Mouse (Mus musculus): ENCODE data around the gene Gm42372. TPM values are rescaled to one million over a fixed set of nuclear protein-coding genes. Genes with fewer than 3 reads are reported as not detected.
"Not testable (repeated sequence)": the region's sequence is repeated elsewhere in the genome, so short reads cannot be mapped to it uniquely, and the experiment has no call there.

Gene Gm42372
- total RNA-seq (2021), result not detected
- long read RNA-seq, experiment 1, result 0 reads
- long read RNA-seq, experiment 2, result 0 reads

DNA sequence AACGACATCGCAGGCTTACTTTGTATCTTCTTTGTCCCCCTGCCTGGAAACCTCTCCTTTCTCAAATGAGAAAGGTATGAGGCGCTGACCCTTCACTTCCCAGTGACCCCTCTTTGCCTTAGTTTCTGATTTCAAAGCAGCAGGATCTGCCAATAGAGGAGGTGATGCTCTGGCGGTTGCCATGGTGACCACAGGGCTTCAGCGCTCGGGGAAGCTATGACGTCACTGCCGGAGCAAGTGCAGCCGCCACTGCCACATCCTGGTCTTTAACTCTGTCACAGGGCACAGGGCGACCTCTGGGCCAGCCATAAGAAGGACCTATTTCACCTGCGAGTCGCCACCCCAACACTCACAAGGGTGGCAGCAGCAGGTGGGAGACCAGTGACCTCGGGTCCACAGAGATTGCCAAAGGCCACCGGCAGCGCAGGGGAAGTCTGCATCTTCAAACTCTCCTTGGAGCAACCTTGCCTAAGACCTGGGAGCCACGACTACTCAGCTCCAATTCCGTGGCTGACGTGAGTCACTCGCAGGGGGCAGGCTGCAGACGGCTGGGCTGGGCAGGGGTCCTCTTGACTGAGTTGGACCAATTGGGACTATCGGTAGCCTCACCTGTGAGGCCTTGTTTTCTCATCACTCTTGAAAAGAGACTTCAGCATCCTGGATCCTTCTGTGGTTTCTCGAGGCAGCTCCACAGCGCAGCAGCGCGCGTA, at the start of gene Gm42372:
Gene Gm42372 (plus strand): TSS at position 228 of the 710 bp plus-strand sequence.
- no peak for DNase-seq

DNA sequence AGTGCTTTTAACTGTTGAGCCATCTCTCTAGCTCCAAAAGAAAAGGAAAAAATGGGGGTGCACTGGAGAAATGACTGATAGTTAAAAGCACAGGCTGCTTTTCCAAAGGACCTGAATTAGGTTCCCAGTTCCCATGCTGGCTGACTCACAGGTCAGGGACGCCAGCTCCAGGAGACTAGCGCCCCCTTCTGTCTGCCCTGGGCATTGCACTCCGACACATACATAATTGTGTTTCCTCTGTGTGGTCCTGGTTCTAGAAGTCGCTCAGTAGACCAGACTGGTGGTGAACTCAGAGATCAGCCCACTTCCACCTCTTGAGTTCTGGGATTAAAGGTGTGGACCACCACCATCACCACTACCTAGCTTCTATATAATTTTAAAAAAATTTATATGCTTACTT, 45.6 kb upstream of the Gm42372 start:
- no peak for DNase-seq

DNA sequence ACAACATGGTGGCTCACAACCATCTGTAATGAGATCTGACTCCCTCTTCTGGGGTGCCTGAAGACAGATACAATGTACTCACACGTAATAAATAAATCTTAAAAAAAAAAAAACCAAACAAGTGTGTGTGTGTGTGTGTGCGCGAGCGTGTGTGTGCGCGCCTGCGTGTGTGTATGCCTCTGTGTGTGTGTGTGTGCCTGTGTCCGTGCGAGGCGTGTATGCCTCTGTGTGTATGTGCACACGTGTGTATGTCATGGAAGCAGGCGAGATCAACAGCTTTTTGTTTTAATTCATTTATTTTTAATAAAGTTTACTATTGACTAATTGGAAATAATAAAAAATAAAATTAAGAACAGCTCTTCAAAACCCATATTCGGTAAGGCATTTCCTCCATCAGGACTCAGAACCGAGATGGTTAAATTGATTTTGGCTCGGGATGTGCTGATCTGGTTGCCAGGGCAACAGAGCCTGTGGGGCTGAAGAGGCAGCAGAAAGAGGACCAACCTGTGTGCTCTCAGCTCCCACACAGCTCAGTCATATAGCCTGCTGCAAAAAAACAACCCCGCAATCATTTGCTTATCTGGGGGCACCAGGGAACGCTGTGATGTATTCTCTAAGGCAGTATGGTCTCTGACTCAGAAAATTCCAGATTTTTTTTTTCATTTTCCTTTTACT, 44.6 kb upstream of the Gm42372 start:
- no peak for DNase-seq

DNA sequence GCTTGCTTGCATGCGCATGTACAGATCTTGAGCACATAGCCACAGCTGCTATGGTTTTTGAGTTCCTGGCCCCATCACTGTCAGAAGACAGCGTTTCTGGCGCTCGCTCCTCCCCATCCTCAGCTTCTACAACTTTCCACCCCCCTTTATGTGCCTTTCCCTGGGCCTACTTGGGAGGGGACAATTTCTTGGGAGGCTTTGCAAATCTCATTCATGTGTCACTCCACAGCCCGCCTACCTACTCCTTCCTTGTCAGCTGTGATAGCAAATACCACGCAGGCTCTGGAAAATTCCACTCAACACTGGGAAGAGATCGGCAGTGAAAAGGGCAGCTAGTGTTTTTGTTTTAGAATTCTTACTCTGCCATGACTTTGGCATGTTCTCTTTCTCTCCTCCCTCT, 42.6 kb upstream of the Gm42372 start:
- DNase-seq, result no peak

DNA sequence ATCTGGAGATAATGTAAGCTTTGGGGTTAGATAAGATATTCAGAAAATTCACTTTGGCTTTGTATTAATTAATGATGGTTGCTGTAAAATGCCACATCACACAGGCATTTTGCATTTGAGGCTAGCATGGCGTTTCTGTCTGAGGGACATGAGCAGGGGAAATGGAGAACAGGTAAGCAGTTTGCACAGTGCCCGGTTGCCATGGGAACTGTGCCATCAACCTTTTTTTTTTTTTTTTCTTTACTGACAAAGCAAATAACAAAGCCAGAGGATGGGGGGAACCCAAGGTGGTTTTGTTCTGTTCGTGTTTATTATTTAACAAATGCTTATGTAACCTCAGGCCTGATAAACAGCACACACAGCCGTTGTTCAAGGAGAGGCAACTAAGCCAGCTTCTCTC, 40.0 kb upstream of the Gm42372 start:
- DNase-seq, result no peak

DNA sequence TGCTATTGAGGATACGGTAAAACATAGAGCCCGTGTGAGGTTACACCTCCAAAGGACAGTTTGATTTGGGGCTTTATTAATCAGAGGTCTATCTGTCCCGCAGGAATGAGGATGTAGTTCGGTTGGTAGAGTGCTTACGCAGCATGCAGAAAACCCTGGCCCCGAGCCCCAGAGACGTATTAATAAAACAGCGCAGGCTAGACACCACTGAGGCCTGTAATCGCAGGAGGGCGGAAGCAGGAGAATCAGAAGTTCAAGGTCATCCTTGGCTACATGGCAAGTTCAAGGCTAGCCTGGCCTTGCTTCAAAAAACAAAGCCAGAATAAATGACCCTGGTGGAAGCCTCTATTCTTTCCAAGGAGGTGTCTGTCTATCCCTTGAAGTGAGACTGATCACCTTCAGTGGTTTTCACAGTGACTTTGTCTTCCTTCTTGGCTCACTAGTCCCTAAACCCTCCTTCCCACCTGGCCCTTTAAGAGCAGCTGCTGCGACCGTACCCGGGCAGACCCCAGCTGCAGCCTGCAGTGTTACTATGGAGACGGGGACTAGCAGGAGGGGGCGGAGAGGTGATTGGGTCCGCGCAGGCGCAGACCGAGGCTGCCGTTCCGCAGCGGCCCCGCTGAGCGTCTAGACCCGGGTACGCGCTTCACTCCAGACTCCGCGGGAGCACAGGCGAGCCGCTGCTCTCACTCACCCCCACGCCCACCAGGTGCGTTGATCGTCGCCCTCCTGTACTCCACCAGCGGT, 38.7 kb upstream of the Gm42372 start, which contains the start of gene Pnmal2:
Gene Pnmal2 (plus strand): TSS at position 622 of the 747 bp plus-strand sequence.
- DNase-seq, result peak; percentile 82

DNA sequence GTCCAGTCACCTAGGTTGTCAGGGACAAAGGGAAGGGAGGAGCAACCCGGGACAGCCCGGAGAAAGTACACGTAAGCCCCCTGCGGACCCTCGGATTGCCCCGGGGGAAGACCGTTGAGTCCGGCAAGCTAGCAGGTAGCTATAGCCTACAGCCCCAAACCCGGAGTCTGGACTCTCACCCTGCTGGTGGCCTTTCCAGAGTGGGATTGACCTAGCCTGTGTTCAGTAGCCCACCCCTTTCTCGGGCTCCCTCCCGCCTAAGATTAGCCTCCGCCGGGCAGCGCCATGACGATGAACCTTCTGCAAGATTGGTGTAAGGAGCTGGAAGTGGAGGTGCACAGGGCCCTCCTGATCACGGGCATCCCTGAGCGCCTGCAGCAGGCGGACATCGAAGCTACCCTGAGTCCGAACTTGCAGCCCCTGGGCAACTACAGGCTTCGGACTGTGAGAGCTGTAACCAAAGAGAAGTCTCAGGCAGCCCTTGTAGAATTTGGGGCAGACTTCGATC, 38.0 kb upstream of the Gm42372 start:
- DNase-seq, result no peak

DNA sequence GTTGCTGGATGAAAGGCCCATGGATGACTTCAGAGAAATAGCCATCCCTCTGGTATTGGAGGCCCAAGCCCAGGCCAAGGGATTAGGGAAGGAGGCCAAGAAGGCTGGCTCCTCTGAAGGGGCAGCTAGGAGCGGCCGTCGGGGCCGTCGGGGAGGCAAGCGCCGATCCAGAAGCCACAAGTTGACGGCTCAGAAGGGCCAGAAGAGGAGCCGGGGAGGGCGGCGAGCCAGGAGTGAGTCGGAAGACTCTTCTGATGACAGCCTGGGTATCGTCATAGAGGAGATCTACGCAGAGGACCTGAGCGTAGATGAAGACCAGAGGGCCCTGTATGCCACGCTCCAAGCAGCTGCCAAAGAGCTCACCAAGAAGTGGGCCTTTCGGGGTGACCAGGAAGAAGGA, 37.5 kb upstream of the Gm42372 start:
- DNase-seq, result no peak

DNA sequence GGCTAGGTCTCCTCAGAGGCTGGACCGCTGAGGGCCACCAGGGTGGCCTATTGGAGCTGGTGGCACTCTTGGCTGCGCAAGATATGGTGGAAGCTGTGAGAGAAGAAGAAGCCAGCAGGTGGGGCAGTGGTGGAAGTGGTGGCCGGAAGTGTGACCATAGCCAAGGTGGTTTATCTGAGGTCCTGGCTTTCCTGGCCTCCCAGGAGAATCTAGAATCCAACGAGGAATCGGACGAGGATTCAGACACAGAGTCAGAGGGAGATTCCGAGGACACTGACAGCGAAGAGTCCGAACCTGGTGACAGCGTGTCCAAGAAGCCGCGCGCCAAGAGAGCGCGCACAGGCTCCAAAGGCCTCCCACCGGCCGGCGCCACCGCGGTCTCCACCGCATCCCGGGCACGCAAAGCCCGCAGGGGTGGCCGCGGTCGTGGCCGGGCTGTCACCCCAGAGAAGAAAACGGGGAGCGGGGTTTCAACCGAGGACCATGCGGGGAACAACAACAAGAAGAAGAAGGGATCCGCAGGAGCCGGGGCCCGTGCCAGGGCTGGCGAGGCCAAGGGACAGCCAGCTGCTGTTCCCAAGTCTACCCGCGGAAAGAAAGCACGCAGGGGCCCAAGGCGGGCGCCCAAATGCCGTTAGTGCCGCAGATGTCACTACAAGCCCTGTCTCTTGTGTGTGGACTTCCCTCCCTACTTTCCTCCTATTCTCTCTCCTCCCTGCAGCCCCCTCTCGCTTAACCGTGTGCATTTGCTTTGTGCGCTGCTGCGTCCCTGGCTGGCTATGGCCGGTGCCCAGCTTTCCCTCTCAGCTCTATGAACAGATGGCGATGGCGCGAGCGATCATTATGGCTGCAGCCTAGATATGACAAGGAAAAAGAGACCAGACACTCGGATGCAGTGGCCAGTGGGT, 36.2 kb upstream of the Gm42372 start:
- DNase-seq, result no peak

DNA sequence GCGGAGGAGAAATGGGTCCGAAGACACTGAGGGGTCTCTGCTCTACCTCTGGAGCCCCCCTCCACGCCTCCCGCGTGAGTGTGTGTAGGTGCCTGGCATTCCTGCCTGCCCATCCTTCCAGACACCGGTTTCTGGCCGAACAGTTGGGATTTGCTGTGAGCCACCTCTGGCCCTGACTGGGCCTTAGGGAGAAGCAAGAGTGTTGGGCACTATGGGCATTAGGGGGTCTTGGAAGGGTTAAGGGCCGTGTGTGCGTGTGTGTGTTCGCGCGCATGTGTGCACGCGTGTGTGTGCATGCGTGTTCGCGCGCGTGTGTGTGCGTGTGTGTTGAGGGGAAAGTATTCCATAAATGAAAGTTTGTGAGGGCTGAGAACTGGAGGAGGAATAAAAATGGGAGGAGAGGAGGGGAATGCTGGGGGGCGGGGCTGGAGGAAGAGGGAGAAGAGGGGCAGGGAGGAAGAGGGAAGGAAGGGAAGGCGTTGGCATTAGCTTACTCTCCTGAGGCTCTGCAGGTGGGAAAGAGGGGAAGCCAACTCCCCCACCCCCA, 35.5 kb upstream of the Gm42372 start:
- no peak for DNase-seq

DNA sequence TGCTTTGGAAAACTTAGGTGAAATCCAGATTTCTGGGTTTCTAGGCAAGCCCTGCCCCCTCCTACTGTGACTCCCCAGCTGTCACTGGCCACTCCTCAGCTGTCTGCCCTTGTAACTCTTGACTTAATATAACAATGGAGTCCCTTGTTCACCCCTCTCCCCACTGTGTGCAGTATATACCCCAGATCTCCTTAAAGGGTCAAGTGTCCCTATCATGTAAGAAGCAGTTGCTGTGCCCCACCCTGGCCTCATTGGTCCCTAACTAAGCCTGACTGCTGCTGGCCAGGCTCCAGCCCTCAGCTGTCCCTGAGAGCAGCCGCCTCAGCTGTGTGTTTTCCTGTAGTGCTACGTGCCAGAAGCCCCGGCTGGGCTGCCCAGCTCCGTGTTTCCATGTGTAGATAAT, 34.9 kb upstream of the Gm42372 start:
- peak; percentile 52 for DNase-seq

DNA sequence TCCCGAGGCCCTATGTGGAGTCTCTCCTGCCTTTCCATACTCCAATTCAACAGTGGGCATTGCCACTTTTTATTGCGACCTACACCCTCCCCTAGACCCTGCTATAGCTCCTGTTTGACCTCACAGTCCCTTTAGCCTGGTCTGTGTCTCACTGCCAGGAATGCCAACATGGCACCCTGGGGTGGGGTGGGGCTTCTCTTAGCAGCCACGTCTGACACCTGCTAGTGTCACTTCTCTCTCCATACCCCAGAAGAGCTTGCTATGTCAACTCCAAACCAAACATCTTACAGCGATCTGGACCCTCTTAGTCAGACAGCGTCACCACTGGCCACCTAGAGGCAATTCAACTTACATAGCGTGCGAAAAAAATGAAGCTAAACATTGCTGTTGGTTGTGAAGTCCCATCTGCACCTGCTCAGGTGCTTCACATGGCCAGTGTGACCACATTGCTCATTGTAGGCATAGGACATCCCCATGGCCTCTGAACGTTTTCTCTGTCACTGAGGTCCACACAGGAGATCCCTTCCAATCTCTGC, 33.9 kb upstream of the Gm42372 start:
- no peak for DNase-seq

DNA sequence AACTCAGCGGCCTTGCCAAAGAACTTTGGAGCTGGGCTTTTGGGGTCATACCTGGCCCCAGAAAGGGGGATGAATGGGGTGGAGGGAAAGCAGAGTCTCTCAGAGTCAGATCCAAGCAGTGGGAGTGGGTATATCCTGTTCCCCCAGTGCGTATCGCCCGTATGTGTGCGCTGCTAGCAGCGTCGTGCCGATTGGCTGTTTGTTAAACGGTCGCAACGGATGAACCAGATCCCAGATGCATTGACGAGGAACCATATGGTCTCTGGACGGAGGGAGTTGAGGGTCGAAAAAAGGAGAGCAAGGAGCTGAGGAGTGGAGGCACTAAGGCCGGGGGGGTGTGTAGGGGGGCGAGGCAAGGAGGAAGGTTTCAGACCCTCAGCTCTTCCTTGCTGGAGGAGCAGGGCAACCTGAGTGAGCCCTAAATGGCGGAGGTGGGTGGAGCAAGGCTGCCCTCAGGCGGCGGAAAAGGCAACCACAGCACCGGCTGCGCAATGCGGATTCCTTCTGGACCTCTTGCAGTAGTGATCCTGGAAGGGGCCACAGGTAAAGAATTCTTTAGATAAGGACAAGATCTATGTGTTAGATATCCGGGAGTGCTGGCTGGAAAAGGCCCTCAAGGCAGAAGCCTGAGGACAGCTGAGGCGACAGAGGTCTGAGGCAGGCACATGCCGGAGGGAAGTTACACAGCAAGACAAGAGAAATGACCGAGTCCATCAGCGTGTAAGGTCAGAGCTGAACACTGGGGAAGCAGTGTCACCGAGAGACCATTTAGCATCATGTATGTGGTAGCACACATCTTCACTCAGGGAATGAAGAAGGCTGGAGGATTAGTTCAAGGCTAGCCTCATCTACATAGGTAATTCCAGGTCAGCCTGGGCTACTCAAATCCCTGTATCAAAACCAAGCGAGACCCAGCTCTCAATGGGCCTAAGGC, 32.7 kb upstream of the Gm42372 start:
- peak; percentile 50 for DNase-seq

DNA sequence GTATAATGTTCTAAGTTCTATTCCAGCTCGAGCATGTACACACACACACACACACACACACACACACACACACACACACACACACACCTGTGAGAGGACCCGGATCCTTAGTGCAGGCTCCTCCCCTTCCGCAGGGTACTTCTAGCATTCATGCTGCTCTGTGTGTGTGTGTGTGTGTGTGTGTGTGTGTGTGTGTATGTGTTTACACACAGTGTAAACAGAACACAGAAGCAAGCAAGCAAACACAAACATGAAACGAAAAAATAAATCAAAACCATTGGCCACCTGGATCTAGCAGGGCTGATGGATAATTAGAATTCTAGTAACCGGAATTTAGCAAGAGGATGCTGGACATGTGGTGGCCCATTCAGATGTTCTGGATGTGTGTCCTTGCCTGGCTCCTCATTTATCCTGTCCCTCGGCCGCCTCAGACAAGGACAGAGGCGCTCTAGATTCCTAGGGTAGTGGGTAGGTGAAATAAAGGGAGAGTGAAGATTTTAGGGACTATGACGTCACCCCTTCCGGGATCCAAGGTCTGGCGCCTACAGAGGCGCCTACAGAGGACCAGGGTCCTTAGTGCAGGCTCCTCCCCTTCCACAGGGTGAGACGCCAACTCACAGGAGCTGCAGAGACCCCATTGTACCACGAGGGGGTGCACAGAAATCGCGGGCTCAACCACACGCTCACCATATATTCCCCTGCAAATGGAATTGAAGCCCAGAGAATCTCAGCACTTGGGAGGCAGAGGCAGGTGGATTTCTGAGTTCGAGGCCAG, 31.8 kb upstream of the Gm42372 start:
- DNase-seq, result peak; percentile 72

DNA sequence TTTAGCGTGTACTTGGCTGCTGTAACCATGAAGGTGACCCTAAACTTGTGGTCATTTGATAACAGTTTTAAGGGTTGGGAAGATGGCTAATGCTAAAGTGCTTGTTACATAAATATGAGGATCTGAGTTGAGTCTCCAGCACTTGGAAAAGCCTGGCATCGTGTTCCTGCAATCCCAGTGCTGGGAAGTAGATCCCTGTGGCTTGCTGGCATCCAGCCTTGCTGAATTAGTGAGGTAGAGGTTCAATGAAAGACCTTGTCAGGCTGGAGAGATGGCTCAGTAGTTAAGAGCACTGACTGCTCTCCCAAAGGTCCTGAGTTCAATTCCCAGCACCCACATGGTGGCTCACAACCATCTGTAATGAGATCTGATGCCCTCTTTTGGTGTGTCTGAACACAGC, 29.1 kb upstream of the Gm42372 start:
- DNase-seq, result not testable (repeated sequence)

DNA sequence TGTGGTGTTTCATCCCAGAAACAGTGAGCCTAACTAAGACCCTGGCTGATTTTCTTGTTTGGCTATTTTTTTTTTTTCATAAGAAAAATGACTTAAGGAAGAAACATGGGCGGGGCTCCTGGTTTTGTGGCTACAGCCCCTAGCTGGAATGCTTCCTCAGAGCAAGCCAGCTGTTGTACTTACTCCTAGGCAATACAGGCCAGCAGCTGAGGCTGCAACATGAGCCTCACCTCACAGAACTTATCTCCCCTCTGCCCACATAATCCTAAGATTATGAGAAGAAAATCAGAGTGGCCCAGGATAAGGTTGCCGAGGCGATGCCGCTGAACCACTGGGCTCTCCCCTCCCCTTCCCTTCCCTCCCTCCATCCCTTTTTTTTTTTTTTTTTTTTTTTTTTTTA, 27.2 kb upstream of the Gm42372 start:
- DNase-seq, result no peak

DNA sequence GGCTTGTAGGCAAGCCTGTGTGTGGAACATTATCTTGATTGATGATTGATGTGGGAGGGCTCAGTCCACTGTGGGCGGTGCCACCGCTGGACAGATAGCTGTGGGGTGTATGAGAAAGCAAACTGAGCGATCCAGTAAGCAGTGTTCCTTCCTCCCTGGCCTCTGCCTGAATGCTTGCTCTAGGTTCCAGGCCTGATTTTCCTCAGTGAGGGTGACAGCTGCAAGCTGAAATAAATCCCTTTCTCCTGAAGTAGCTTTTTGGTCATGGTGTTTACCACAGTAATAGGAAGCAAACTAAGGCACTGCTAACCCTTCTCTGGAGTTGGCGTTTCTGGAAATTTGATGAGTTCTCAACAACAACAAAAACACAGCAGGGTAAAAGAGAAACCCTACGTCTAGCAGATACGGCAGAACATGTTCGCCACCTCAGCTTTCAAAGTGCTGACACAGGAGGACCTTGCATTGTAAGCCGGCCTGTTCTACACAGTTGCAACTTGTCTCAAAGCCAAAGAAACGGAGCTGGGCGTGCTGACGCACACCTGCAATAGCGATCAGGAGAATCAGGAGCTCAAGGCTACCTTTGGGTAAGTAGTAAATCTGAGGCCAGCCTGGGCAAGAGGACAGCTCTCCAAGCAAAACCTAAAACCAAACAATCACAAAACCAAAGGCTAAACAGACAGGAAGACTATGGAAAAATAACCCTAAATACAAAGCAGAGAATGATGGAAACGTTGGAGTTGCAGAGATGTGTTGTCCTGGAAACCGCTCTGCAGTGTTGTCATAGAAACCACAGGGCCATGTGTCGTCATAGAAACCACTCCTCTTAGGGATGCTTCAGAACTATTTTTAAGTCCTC, 26.2 kb upstream of the Gm42372 start:
- DNase-seq, result no peak

DNA sequence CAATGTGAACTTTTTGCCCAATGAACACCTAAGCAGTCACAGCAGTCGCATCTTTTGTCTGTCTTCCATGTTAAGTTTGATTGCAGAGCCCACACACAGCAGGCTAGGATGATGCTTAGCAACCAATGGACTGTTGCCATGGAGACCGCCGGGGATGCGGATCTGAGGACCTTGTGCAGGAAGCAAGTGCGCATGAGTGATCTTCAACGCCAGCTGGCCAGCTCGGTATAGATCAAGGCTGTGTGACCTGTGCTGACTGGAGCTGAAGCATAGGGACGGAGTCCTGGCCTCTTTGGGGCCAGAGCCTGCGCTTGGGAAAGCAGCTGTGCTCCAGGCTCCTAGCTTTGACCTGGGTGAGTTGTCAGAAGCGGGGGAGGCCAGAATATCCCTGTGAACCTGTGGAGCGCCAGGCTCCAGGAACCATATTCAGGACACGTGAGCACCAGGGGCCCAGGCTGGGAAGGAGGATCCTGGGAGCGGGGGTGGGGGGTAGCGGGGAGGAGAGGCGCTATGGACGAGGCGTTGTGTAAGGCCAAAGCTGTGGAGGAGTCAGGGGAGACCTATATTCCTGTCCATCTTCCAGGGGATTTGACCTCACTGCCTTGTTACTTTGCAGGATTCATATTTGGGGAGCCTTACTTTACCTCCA, 23.2 kb upstream of the Gm42372 start, which contains the start of gene Pnmal1:
Gene Pnmal1 (plus strand): TSS at position 141 of the 649 bp plus-strand sequence.
- DNase-seq, result no peak
